Mouse (Mus musculus) adrenal gland, adult 8-10 months (tissue): ENCODE measurements around the gene Itga9. TPM values are rescaled to one million over a fixed set of nuclear protein-coding genes. Genes with fewer than 3 reads are reported as not detected.
A peak's percentile ranks its signal among the peaks of the same experiment; 100 is the strongest.

Experiments used
- DNase-seq: peaks from one replicate; pipeline ENCODE4 v3.0.0; 2022
- total RNA-seq, 4 experiments: library from RNA; stranded (reverse); gene quantifications; 2 replicates each; pipeline ENCODE4 v1.2.4; 2022

The Itga9 gene
- total RNA-seq, 4 experiments from 2014 or later = 64.9 to 75.4 (median 67.8) TPM

GRCm38 (mm10) chr9:118778596-118778995 is 172.1 kb downstream of the Itga9 start:
- no peak for DNase-seq

GRCm38 (mm10) chr9:118784621-118785020 is 178.1 kb downstream of the Itga9 start:
- no peak for DNase-seq

GRCm38 (mm10) chr9:118785816-118786215 is 179.3 kb downstream of the Itga9 start:
- no peak for DNase-seq

- no peak for DNase-seq
These were observed 182.4 kb downstream of the Itga9 start for GRCm38 (mm10) chr9:118788869-118789281.

DNA sequence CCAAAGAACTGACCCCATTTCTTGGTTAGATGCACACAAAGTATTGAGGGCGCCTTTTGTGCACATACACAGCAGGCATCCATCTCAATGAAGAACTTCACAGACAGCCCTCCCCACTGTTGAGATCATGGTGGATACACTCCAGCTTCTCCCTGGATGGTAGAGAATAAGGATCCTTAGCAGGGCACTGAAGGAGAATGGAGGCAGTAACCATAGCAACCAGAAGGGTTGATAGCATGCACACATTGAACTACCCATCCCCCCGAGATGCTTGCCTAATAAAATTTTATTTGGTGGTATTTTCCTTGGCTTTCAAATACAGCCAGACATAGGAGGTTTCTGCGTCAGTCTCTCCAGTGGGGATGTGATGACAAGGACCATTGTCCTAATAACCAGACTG is 184.7 kb downstream of the Itga9 start:
- no peak for DNase-seq

- DNase-seq = no peak
These were observed 186.8 kb downstream of the Itga9 start for GRCm38 (mm10) chr9:118793151-118793785.

GRCm38 (mm10) chr9:118794668-118795067 is 188.2 kb downstream of the Itga9 start:
- no peak for DNase-seq

- no peak for DNase-seq
These were observed 188.8 kb downstream of the Itga9 start for GRCm38 (mm10) chr9:118795304-118795703.

DNA sequence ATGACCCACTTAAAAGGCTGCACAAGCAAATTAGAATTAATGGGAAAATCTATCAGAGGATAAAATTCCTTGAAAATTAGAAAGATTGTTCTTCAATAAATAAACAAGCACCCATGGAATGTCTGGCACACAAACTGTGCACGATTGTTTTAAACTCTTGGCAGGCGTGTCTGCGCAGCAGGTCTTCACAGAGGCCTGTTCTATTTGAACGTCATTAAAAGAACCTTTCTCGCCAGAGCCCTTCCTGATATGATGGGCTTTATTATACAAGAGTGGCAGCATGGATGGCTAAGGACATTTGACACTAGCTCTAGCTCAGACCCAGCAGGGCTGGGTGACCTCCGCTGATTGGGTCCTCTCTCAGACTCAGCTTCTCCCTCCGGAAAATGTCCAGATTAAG is 192.6 kb downstream of the Itga9 start:
- DNase-seq = no peak

GRCm38 (mm10) chr9:118801176-118801909 is 194.9 kb downstream of the Itga9 start:
- peak; percentile 48 for DNase-seq

GRCm38 (mm10) chr9:118801910-118802287 is 195.4 kb downstream of the Itga9 start:
- no peak for DNase-seq

DNA sequence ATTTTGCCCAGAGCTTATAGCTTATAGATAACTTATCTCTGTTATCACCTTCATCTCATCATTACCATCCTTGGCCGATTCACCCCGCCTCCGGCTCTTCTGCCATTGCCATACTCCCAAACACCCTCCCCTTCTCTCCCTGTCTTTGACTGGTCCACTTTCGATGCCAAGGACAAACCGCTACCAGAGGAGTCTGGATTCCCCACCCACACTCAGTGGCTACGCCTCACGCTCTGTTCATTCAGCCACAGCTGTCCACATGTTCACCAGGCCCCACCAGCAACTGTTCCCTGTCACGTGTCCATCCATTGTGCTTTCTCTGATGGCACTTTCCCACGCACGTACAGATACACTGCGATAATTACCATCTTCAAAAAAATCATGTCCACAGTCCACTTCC is 195.9 kb downstream of the Itga9 start:
- no peak for DNase-seq

DNA sequence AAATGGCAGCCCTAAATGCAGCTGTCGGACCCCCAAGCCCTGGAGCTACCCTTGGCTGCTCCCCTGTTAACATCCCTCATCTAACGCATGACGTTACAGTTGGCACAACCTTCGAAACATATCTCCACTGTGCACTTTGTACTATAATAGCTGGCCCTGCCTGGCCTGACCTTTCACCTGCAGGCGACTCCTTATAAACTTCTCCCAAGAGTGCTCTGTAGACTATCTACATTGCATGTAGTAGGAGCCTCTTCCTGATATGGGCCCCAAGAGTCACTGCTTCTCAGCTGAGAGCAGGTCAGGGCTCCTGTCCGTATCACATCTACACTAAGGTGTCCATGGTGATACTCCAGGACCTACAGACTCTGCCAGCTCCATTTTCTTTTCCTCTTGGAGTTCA is 199.2 kb downstream of the Itga9 start:
- no peak for DNase-seq

DNA sequence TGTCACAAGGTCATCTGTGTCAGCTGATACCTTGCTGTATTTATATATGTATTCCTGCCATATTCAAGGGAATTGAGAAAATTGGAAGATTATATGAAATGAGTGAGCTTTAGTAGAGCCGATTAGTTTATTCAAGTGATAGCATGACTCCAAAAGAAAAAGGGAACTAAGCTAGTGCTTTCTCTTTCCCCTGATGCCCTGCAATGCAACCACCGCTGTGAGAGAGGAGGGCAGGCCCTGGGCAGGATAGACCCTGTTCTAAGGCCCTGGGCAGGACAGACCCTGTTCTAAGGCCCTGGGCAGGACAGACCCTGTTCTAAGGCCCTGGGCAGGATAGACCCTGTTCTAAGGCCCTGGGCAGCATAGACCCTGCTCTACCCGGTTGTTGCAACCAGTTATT is 201.2 kb downstream of the Itga9 start:
- DNase-seq = no peak

- no peak for DNase-seq
These were observed 205.7 kb downstream of the Itga9 start for GRCm38 (mm10) chr9:118812221-118812620.

DNA sequence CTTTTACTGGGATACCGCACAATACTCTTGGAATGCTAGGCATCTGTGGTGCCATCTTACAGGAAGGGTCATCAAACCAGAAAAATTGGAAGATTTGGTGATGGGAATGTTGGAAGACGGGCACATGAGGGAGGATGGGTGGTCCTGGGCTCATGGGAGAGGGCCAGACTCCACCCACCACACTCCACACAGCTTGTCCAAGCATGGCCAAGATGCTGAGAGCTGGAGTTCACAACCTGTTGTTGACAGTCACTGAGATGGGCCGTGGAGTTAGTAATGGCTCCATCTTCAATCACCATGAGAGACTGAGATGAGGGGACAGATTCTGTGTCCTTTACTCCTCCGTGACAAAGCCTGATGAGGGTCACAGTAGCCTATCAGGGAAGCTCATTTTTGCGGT is 207.0 kb downstream of the Itga9 start:
- DNase-seq = no peak

GRCm38 (mm10) chr9:118814056-118814455 is 207.6 kb downstream of the Itga9 start:
- DNase-seq = no peak

DNA sequence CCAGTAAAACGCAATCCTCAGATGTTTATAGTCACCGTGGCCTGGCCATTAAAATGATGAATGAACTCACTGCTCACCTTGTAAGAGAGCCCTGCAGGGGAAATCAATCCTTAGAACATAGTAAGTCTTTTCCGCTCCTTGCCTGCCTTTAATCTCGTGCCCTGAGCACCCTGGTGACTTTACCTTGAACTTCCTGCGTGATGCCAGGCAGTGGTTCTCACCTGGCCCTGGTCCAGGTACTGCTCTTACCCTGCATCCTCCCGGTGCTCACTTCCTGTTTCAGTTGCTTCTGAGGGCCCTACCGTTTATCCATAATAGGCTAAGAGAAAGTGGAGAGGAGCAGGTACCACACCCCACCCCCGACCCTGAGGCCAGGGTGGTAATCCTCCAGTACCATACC is 208.0 kb downstream of the Itga9 start:
- no peak for DNase-seq

GRCm38 (mm10) chr9:118815543-118815942 is 209.1 kb downstream of the Itga9 start:
- no peak for DNase-seq

GRCm38 (mm10) chr9:118818508-118818907 is 212.0 kb downstream of the Itga9 start:
- DNase-seq = no peak

DNA sequence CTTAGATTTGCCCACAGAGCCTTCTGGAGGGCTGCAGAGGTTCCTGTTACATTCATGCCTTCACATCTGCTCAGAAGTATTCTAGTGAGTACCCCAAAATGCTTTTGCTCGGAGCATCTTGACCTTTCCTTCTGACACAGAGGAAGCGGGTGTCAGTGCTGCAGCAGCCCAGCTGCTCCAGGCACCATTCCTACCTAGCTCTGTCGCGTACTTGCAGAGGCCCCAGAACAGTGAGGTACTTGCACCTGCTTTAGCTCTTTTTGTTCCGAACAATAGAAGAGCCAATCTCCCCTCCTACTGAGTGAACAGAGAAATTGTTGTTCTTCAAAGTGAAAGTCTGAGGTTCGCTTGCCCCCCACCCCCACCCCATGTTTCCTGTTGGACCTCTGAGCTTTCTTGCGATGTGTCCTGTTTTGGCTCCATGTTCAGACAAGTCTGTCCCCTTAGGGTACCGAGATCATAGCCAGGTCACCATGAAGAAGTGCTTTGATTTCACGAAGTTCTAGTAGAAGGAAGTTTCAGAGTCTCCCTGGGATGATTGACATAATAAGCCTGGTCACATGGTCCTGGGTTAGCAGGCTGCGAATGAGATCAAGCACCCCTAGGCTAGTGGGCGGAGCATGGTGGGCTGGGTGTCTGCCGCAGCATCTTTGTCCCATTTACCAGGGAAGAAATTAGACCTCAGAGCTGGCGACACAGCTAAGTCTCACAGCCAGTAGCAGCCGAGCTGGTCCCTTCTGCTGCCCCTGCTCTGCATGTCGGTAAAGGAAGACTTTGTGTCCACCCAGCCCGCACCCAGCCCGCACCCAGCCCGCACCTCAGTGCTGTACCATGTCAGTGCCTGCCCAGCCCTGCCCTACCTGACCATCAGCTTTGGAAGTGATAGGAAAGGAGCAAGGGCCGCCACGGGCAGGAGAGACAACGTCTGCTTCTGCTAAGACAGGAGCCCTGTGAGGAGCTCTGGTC is 215.0 kb downstream of the Itga9 start:
- no peak for DNase-seq

DNA sequence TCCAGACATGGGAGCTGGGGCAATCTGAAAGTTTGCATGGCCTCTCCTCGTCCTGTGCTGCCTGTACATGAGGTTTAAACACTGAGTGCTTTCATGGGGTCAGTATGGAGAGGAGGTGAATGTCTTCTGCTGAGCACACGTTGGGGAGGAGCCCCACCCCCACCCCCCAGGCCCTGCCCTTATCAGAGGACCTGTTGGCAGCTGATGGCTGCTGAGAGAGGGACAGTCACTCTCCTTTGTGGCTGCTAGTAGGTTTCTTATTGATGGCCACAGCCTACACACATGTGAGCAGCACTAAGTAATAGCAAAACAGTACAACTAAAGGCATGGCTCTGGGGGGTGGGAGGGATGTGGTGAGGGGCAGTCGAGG is 215.7 kb downstream of the Itga9 start:
- DNase-seq = no peak

DNA sequence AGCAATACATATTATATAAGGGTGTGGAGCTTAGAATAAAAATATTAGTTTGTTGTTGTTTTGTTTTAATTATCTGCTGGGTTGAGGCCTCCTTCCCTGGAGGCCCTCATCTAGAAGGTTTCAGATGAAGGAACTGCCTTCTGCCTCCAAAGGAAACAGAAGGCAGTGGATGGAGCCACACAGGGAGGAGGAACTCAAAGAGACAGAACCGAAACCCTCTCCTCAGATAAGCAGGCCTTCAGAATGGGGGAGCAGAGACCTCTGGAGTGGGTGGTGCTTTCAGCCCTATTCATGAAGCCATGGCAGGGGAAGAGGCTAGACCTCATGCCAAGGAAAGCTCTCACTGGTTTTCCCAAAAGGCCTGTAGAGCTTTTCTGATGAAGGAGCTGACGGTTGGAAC is 216.1 kb downstream of the Itga9 start:
- DNase-seq = no peak
